Mouse (Mus musculus) forebrain, embryonic 11.5 days (tissue): ENCODE results near the gene Smurf2. TPM values are rescaled to one million over a fixed set of nuclear protein-coding genes. Genes with fewer than 3 reads are reported as not detected.
"Not testable (repeated sequence)": the region's sequence is repeated elsewhere in the genome, so short reads cannot be mapped to it uniquely, and the experiment has no call there.

ENCODE experiments used
- ATAC-seq: fragments of 200-750 bp; cut with Nextera tagmentation; replicated peaks from 2 replicates; pipeline ENCODE4 v1.8.0; 2017; ENCODE audit warnings: moderate TSS enrichment; ENCODE audit not compliant: low FRiP score
- DNase-seq: peaks from one replicate; pipeline ENCODE4 v3.0.0-alpha.2; 2017; ENCODE audit warnings: low spot score
- H3K27ac ChIP-seq: fragments of 300-500 bp; sonication (generic); 2 replicates; pipeline ENCODE4 v1.5.1; 2014; ENCODE audit warnings: low read depth, low read length
- H3K27me3 ChIP-seq: fragments of 300-500 bp; sonication (generic); 2 replicates; pipeline ENCODE4 v1.6.1; 2014; ENCODE audit warnings: mild to moderate bottlenecking, low read length, mixed read lengths; ENCODE audit not compliant: control insufficient read depth, insufficient read depth
- H3K36me3 ChIP-seq: fragments of 300-500 bp; sonication (generic); 2 replicates; pipeline ENCODE4 v1.6.1; 2014; ENCODE audit warnings: mild to moderate bottlenecking, low read length, moderate library complexity, mixed read lengths; ENCODE audit not compliant: control insufficient read depth, insufficient read depth
- H3K4me1 ChIP-seq: fragments of 300-500 bp; sonication (generic); replicated peaks from 2 replicates; pipeline ENCODE4 v1.6.1; 2014; ENCODE audit warnings: low read length, mixed read lengths; ENCODE audit not compliant: control insufficient read depth, insufficient read depth
- H3K4me2 ChIP-seq: fragments of 300-500 bp; sonication (generic); 2 replicates; pipeline ENCODE4 v1.6.1; 2014; ENCODE audit warnings: low read depth, mild to moderate bottlenecking, low read length, moderate library complexity, mixed read lengths; ENCODE audit not compliant: severe bottlenecking
- H3K4me3 ChIP-seq: fragments of 300-500 bp; sonication (generic); 2 replicates; pipeline ENCODE4 v1.5.1; 2014; ENCODE audit warnings: low read depth, low read length
- H3K9ac ChIP-seq: fragments of 300-500 bp; sonication (generic); 2 replicates; pipeline ENCODE4 v1.6.1; 2014; ENCODE audit warnings: low read length
- H3K9me3 ChIP-seq: fragments of 300-500 bp; sonication (generic); 2 replicates; pipeline ENCODE4 v1.6.1; 2016; ENCODE audit warnings: low read length, mixed read lengths; ENCODE audit not compliant: control insufficient read depth
- WGBS: fragments of 180-500 bp; shearing (Covaris S2); extraction: QIAGEN DNeasy Blood & Tissue Kit; methylation state at CpG from one replicate; pipeline ENCODE4 v1.1.7; 2014; 5-methylcytosine and 5-hydroxymethylcytosine counted together
- polyA plus RNA-seq: library from polyadenylated mRNA; unstranded; fragments of >200 nt; fragmentation: Nextera tagmentation; extraction: Ambion mirVana; gene quantifications from 2 replicates; pipeline ENCODE4 v1.2.1, GENCODE M21; 2014

Smurf2 gene
- polyA plus RNA-seq, 1 experiment from 2014 or later: 18.9 TPM

DNA sequence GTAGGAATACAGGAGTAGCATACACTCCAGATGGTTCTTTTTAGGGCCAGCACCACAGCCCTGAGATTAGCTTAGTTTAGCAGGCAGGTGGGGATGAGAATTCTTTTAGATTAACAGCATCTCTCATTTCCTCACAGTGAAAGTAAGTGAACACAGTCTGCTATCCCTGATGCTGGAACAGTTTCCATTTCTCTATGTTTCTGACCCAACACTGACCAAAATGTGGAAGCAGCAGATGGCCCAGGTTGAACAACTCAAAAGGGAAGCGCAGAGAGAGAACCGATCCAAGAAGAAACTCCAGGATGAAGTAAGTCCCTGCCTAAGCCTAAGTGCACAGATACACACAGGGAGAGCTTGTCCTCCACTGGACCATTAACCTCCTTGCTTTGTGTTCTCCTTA lies 105.2 kb downstream of the Smurf2 start:
- H3K4me3 ChIP-seq: no peak overlapping the region
- ATAC-seq: no peak
- no peak overlapping the region for H3K4me2 ChIP-seq
- H3K36me3 ChIP-seq: peaks cover 3% of the 10 kb centered on the region
- 96% methylated on average over 2 of the region's 2 CpGs for WGBS
- no peaks in the 10 kb centered on the region for H3K9me3 ChIP-seq
- H3K27ac ChIP-seq: no peak overlapping the region
- no peak for DNase-seq
- H3K4me1 ChIP-seq: no peaks in the 10 kb centered on the region
- H3K9ac ChIP-seq: no peak overlapping the region
- no peaks in the 10 kb centered on the region for H3K27me3 ChIP-seq

DNA sequence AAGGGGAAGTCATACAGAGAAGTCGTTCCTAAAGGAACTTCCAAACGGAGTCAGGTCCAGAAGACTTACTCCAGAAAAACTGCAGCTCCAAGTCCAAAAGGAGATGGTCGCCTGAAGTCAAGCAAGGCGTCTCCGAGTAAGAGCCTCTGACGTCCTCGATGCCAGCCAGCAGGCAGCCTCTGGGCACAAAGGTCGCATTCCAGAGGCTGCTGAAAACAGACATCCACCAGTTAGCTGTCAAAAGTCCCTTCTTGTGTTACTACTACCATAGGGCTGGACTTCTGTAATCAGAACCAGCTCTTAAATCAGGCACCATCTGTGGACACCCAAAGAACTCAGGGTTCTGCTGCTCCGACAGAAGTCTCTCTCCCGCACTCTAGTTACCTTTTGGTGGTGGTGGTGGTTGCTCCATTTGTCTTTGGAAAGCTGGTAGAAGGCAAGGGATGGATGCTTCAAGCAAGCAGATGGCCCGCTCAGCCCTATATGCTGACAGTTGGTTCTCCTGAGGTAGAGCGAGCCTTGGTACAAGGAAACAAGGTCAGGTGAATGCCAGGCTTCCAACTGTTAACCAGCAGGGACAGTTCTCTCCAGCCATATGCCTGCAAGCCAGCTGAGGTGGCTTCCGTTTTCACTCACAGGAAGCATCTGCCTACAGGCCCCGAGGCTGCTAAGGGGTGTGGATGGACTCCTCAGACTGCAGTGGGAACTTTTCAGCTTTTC lies 105.8 kb downstream of the Smurf2 start:
- WGBS: 82% methylated on average over 14 of the region's 14 CpGs
- H3K36me3 ChIP-seq: peaks cover 3% of the 10 kb centered on the region
- no peak for DNase-seq

DNA sequence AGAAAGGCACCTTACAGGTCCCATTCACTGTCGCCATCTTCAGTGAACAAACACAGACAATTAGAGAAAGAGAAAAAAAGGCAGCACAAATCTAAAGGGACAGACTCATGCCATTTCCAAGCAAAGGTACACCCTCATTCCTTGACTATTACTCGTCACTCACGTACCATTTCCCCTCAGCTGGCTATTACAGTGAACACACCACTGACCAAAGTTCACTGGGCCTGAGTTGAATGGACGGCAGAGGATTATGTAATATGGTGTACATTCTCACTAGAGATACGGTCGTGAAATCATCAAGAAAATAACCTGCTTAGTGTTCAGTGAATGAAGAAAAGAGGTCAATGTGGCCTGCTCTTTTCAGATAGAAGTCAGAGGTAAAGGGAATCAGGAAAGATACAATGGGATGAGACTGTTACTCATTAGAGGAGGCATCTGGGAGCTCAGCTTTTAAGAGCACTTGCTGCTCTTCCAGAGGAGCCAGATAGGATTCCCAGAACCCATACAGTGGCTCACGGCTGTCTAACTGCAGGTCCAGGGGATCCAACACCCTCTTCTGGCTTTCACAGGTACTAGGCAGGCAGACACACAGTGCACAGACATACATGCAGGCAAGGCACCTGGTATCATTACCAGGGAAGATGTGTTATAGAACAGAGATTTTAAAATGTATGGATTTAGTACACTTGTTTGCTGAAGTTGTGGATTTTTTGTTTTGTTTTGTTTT lies 107.9 kb downstream of the Smurf2 start:
- no peaks in the 10 kb centered on the region for H3K9me3 ChIP-seq
- H3K36me3 ChIP-seq: peaks cover 3% of the 10 kb centered on the region; the same call in 1 of the 2 replicates
- 92% methylated on average over 7 of the region's 7 CpGs for WGBS
- no peaks in the 10 kb centered on the region for H3K27me3 ChIP-seq
- H3K4me3 ChIP-seq: no peak overlapping the region
- DNase-seq (no peak), ATAC-seq (no peak)
- no peaks in the 10 kb centered on the region for H3K4me1 ChIP-seq
- no peak overlapping the region for H3K9ac ChIP-seq
- H3K27ac ChIP-seq: no peak overlapping the region
- no peak overlapping the region for H3K4me2 ChIP-seq

More for the DNA sequence above, 105.8 kb downstream of the Smurf2 start:
- no peak overlapping the region for H3K4me3 ChIP-seq
- H3K4me1 ChIP-seq: no peaks in the 10 kb centered on the region
- H3K9me3 ChIP-seq: no peaks in the 10 kb centered on the region
- no peaks in the 10 kb centered on the region for H3K27me3 ChIP-seq
- H3K27ac ChIP-seq: no peak overlapping the region
- H3K9ac ChIP-seq: no peak overlapping the region
- no peak overlapping the region for H3K4me2 ChIP-seq
- ATAC-seq: no peak

DNA sequence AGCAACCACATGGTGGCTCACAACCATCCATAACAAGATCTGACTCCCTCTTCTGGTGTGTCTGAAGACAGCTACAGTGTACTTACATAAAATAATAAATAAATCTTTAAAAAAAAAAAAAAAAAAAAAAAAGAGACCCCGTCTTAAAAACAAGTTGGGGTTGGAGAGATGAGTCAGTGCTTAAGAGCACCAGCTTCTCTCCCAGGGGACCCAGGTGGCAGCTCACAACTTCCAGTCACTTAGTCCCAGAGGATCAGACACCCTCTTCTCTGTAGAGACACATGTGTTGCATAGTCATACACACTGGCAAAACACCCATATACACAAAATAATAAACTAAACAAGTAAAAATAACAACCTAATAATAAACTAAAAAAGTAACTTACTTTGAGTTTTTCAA lies 113.1 kb downstream of the Smurf2 start:
- not testable (repeated sequence) for ATAC-seq, H3K27ac ChIP-seq, H3K9me3 ChIP-seq, H3K9ac ChIP-seq, H3K4me3 ChIP-seq, H3K4me2 ChIP-seq, H3K36me3 ChIP-seq, H3K4me1 ChIP-seq, DNase-seq, H3K27me3 ChIP-seq
- WGBS: 83% methylated on average over 1 of the region's 1 CpGs

DNA sequence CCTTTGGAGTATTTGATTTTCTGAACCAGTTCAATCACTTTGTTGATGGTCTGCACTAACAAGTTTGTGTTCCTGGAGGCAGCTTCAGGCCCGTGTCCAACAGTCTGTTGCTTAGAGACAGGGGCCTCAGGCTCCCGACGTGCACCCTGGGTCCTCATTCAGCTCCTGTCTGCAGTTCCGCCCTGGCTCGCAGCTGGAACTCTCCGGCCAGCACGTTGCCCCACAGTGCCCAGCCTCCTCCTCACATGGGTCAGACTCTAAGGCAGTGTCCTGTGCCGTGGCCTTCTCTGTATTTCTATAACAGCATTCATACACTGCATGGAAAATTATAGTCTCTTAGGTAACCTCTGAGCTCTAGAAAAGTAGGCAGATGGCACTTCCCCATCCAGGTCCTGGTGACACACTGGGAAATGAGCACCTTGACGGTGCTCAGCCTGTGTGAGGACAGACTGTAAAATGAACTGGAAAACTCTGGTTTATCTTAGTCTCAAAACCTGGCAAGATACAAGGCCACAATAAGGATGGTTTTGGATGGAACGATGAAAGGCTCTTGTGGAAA lies 118.4 kb downstream of the Smurf2 start:
- H3K4me3 ChIP-seq: no peak overlapping the region
- no peak for ATAC-seq
- WGBS: 87% methylated on average over 10 of the region's 10 CpGs

DNA sequence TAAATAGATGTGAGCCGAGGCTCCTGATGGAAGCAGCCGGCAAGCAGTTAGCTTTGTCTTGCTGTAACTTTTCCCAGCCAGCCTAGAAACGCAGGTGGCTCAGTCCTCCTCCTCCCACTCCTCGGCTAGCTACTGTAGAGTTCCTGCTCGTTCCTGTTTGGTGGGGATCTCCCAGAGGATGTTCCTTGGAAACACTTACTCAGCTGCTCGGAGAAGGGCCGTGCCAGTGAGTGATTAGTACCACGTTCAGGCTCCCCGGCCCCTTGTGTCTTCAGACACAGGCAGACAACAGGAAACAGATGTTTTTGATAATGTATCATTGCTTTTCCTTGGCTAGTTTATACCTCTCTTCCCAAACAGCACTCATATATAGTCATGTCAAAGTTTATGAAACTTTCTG lies 124.8 kb downstream of the Smurf2 start:
- no peak for DNase-seq
- Histone ChIP-seq H3K4me3 (no peak overlapping the region), H3K4me1 (no peaks in the 10 kb centered on the region), H3K27me3 (no peaks in the 10 kb centered on the region), H3K9me3 (peaks cover 5% of the 10 kb centered on the region; the same call in 1 of the 2 replicates), H3K36me3 (peaks cover 10% of the 10 kb centered on the region), H3K4me2 (no peak overlapping the region), H3K27ac (no peak overlapping the region), H3K9ac (no peak overlapping the region)
- WGBS: 78% methylated on average over 9 of the region's 9 CpGs
- ATAC-seq: no peak

More for the DNA sequence above, 118.4 kb downstream of the Smurf2 start:
- DNase-seq: no peak
- H3K36me3 ChIP-seq: peaks cover 7% of the 10 kb centered on the region
- H3K27ac ChIP-seq: no peak overlapping the region
- no peaks in the 10 kb centered on the region for H3K4me1 ChIP-seq
- H3K4me2 ChIP-seq: no peak overlapping the region
- H3K9ac ChIP-seq: no peak overlapping the region
- no peaks in the 10 kb centered on the region for H3K27me3 ChIP-seq
- peaks cover 5% of the 10 kb centered on the region; the same call in 1 of the 2 replicates for H3K9me3 ChIP-seq

DNA sequence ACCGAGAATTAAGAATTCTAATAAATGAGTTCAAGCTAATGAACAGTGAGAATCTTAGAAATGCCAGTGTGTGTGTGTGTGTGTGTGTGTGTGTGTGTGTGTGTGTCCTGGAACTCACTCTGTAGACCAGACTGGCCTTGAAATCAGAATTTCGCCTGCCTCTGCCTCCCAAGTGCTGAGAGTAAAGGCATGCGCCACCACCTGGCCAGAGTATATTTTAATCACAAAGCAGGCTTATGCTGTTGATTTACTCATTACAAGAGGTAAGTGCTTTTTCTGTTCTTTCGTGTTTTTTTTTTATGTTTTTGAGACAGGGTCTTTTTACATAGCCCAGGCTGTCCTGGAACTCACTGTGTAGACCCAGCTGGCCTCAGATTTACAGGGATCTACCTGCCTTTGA lies 126.7 kb downstream of the Smurf2 start:
- DNase-seq (no peak), ATAC-seq (no peak)
- H3K4me3 ChIP-seq: no peak overlapping the region
- H3K9me3 ChIP-seq: peaks cover 5% of the 10 kb centered on the region; the same call in 1 of the 2 replicates
- H3K27ac ChIP-seq: no peak overlapping the region
- H3K27me3 ChIP-seq: no peaks in the 10 kb centered on the region
- no peak overlapping the region for H3K4me2 ChIP-seq
- no peaks in the 10 kb centered on the region for H3K4me1 ChIP-seq
- 73% methylated on average over 4 of the region's 4 CpGs for WGBS
- H3K9ac ChIP-seq: no peak overlapping the region
- peaks cover 10% of the 10 kb centered on the region for H3K36me3 ChIP-seq

DNA sequence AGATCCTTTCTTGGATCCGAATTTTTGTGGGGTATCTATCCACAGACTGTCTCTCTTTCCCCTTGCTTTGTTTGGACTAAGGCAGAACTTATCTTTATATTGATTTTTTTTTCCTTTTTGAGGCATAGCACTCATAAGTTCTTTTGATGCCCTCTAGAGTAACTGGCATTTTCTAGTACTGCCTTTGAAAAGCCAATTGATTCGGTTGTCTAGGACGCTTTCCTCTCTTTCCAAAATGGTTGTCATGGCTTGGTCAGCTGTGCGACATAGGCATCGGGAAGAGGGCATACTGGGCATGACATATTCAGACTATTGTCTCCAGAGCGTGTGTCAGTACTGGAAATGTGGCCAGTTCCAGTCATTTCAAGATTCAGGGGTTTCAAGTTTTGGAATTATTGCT lies 130.9 kb downstream of the Smurf2 start:
- WGBS: 1% methylated on average over 6 of the region's 6 CpGs
- peaks cover 10% of the 10 kb centered on the region; the same call in 1 of the 2 replicates for H3K36me3 ChIP-seq
- peak overlapping the region; percentile 100 for H3K9ac ChIP-seq

More for the DNA sequence above, 130.9 kb downstream of the Smurf2 start:
- ATAC-seq (no peak), DNase-seq (no peak)
- Histone ChIP-seq H3K4me3 (peak overlapping the region; percentile 97), H3K27me3 (no peaks in the 10 kb centered on the region), H3K4me2 (peak overlapping the region; percentile 82), H3K4me1 (no peaks in the 10 kb centered on the region), H3K9me3 (no peaks in the 10 kb centered on the region), H3K27ac (peak overlapping the region; percentile 98)
